Mouse (Mus musculus) embryonic facial prominence, embryonic 12.5 days (tissue): Measurements from ENCODE around the gene Rufy1. TPM values are rescaled to one million over a fixed set of nuclear protein-coding genes. Genes with fewer than 3 reads are reported as not detected.

ENCODE experiments used
- ATAC-seq: fragments of 200-750 bp; cut with Nextera tagmentation; 2 replicates; pipeline ENCODE4 v1.8.0; 2017; ENCODE audit not compliant: insufficient number of reproducible peaks, insufficient read depth, low FRiP score, low TSS enrichment
- H3K27ac ChIP-seq: fragments of 300-500 bp; sonication (generic); 2 replicates; pipeline ENCODE4 v1.5.1; 2016; ENCODE audit warnings: mild to moderate bottlenecking
- H3K27me3 ChIP-seq: fragments of 300-500 bp; sonication (generic); 2 replicates; pipeline ENCODE4 v1.6.1; 2016; ENCODE audit warnings: mild to moderate bottlenecking, moderate library complexity
- H3K36me3 ChIP-seq: fragments of 300-500 bp; sonication (generic); 2 replicates; pipeline ENCODE4 v1.6.1; 2016; ENCODE audit warnings: mild to moderate bottlenecking
- H3K4me1 ChIP-seq: fragments of 300-500 bp; sonication (generic); 2 replicates; pipeline ENCODE4 v1.6.1; 2016
- H3K4me2 ChIP-seq: fragments of 300-500 bp; sonication (generic); replicated peaks from 2 replicates; pipeline ENCODE4 v1.6.1; 2016; ENCODE audit warnings: mild to moderate bottlenecking, moderate library complexity
- H3K4me3 ChIP-seq: fragments of 300-500 bp; sonication (generic); 2 replicates; pipeline ENCODE4 v1.5.1; 2016; ENCODE audit warnings: mild to moderate bottlenecking
- H3K9ac ChIP-seq: fragments of 300-500 bp; sonication (generic); 2 replicates; pipeline ENCODE4 v1.6.1; 2016; ENCODE audit warnings: mild to moderate bottlenecking, moderate library complexity
- H3K9me3 ChIP-seq: fragments of 300-500 bp; sonication (generic); 2 replicates; pipeline ENCODE4 v1.6.1; 2016; ENCODE audit warnings: mild to moderate bottlenecking, moderate library complexity
- WGBS: fragments of 180-500 bp; shearing (Covaris S2); methylation state at CpG from one replicate; pipeline ENCODE4 v1.1.7; 2016; 5-methylcytosine and 5-hydroxymethylcytosine counted together
- polyA plus RNA-seq: library from polyadenylated mRNA; unstranded; fragments of >200 nt; fragmentation: Nextera tagmentation; extraction: Ambion mirVana; gene quantifications from 2 replicates; pipeline ENCODE4 v1.2.1, GENCODE M21; 2016

Gene Rufy1
- 24.9 and 27.1 TPM in 2 replicates for polyA plus RNA-seq

DNA sequence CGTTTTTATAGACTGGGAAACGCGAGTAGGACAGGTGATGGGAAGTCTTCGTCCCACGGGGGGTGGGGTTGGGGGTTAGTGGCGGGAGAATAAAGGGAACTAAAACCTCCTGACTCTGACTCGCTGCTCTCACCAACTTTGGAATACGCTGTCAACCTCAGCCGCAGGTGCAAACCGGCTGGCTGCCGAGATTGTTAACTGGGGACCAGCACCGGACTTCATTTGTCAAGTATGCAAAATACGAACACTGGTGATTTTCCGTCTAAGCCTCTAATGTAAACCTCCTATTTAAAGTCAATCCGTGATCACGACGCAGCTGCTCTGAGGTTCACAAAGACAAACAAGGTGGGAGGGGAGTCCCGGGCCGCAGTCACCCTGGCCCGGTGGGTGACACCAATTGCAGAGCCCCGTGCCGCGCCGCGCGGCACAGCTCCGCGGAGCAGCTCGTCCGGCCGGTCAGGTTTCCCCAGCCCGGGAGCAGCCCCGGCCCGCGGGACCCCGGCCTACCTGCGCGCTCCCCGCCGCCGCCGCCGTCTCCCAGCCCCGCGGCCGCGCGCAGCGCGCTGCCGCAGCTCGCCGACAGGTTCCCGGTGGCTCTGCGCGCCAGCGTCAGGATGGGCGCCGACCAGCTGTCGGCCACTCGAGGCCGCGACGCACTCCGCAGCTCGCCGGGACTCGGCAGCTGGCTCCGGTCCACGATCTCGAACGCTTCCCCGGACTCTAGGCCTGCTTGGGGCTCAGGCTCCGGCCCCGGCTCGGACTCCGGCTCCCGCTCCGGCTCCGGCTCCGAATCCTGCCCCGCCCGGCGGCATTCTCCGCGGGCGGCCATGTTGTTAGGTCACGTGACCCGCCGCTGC lies at the start of gene Rufy1:
Rufy1 (minus strand) TSS at position 849 of the 857 bp plus-strand sequence.
- Histone ChIP-seq H3K36me3 (no peaks in the 10 kb centered on the region), H3K9ac (peak within 1 kb of the TSS; percentile 74), H3K27me3 (no peaks in the 10 kb centered on the region), H3K4me2 (peak within 1 kb of the TSS; percentile 68), H3K27ac (peak within 1 kb of the TSS; percentile 93), H3K4me3 (peak within 1 kb of the TSS; percentile 70), H3K9me3 (no peaks in the 10 kb centered on the region), H3K4me1 (peaks cover 6% of the 10 kb centered on the region)
- ATAC-seq = peak; percentile 75; the same call in 1 of the 2 replicates
- under 1% methylated on average over 86 of the region's 90 CpGs for WGBS

DNA sequence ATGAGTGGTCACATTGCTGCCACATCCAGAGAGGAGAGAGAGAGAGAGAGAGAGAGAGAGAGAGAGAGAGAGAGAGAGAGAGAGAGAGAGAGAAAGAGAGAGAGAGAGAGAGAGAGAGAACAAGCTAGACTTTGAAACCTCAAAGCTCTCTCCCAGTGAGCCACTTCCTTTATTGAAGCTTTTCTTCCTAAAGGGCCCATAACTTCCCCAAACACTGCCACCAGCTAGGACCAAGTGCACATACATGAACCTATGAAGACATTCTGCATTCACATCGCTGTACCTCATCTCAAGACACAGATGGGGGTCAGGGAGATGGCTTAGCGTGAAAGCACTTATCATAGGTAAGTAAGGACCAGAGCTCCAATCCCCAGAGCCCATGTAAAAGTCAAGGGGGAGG lies 47.1 kb upstream of the Rufy1 start:
- Histone ChIP-seq H3K4me1 (0 out of 2 replicates have a peak, but pooled peaks cover 7% of the 10 kb centered on the region), H3K27ac (no peak overlapping the region), H3K36me3 (no peaks in the 10 kb centered on the region), H3K4me3 (no peak overlapping the region), H3K9me3 (no peaks in the 10 kb centered on the region), H3K9ac (no peak overlapping the region), H3K27me3 (no peaks in the 10 kb centered on the region), H3K4me2 (no peak overlapping the region)
- 89% methylated on average over 2 of the region's 2 CpGs for WGBS
- ATAC-seq = no peak

DNA sequence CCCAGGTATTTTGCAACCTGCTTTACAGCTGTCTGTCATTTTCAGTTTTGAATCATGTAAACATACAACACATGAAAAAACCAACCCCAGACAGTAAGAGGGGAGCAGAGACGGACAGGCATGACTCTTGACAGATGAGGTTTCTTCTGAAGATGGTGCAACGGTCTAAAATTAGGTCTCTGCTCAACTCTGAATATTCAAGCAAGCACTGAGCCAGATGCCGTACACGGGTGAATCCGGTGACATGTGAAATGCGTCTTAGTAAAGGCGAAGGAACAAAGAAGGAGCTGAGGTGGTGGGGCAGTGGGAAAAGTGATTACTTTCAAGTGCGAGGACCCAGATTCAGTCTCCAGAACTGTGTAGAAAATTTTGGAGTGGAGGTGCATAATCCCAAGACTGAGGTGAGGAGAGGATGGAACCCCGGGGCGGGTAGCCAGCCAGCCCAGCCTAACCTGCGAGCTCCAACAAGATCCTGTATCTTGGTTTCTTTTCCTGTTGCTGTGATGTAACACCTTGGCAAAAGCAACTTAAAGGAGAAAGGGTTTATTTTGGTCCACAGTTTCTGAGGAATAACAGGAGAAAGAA lies 46.7 kb upstream of the Rufy1 start:
- WGBS = 78% methylated on average over 11 of the region's 11 CpGs
- H3K9ac ChIP-seq = no peak overlapping the region

DNA sequence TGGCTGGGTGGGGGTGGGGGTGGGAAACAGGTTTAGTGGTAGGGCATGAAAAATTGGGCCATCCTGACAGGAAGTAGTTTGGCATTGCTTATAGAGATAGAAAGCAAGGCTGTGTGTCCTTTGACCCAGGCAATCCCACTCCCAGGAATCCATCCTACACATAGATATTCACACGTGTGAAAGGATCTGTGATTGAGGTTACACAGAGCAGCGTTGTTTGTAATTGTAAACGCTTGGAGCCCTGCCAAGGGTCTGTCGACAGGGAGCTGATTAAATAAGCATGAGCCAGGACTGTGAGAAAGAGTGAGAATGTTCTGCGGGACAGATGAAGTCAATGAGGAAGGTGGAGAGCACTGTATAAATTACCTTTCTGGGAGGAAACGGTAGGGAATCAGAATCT lies 46.0 kb upstream of the Rufy1 start:
- H3K4me1 ChIP-seq = 0 out of 2 replicates have a peak, but pooled peaks cover 7% of the 10 kb centered on the region
- no peaks in the 10 kb centered on the region for H3K9me3 ChIP-seq
- H3K4me3 ChIP-seq = no peak overlapping the region
- 0 out of 2 replicates have a peak, but pooled peaks have one; percentile 41 for ATAC-seq
- no peaks in the 10 kb centered on the region for H3K27me3 ChIP-seq
- no peaks in the 10 kb centered on the region for H3K36me3 ChIP-seq
- no peak overlapping the region for H3K27ac ChIP-seq
- 34% methylated on average over 6 of the region's 6 CpGs for WGBS
- no peak overlapping the region for H3K4me2 ChIP-seq
- H3K9ac ChIP-seq = no peak overlapping the region

More for the DNA sequence above, 46.7 kb upstream of the Rufy1 start:
- no peak for ATAC-seq
- Histone ChIP-seq H3K4me3 (no peak overlapping the region), H3K4me2 (no peak overlapping the region), H3K27ac (no peak overlapping the region), H3K27me3 (no peaks in the 10 kb centered on the region), H3K4me1 (0 out of 2 replicates have a peak, but pooled peaks cover 7% of the 10 kb centered on the region), H3K36me3 (no peaks in the 10 kb centered on the region), H3K9me3 (no peaks in the 10 kb centered on the region)

DNA sequence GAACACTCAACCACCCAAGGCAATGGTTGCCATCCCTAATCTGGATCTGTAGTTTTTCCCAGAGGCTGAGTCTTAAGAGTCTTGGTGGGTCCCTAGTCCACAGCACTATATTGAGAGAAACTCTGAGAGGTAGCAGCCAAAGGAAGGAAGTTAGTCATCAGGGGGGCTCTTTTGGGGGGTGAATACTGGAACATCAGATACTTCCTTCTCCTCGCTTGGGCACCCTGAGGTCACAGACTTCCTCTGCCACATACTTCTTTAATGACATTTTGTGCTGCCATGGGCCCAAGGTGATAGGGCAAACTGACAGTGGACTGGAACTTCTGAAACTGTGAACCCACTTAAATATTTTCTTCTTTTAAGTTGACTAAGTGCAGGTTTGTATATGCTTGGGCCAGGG lies 43.0 kb upstream of the Rufy1 start:
- Histone ChIP-seq H3K4me1 (0 out of 2 replicates have a peak, but pooled peaks cover 7% of the 10 kb centered on the region), H3K4me2 (no peak overlapping the region), H3K9me3 (peaks cover 13% of the 10 kb centered on the region; the same call in 1 of the 2 replicates), H3K9ac (no peak overlapping the region), H3K27me3 (no peaks in the 10 kb centered on the region), H3K4me3 (no peak overlapping the region), H3K27ac (no peak overlapping the region), H3K36me3 (no peaks in the 10 kb centered on the region)
- no peak for ATAC-seq
- 80% methylated on average over 1 of the region's 1 CpGs for WGBS

DNA sequence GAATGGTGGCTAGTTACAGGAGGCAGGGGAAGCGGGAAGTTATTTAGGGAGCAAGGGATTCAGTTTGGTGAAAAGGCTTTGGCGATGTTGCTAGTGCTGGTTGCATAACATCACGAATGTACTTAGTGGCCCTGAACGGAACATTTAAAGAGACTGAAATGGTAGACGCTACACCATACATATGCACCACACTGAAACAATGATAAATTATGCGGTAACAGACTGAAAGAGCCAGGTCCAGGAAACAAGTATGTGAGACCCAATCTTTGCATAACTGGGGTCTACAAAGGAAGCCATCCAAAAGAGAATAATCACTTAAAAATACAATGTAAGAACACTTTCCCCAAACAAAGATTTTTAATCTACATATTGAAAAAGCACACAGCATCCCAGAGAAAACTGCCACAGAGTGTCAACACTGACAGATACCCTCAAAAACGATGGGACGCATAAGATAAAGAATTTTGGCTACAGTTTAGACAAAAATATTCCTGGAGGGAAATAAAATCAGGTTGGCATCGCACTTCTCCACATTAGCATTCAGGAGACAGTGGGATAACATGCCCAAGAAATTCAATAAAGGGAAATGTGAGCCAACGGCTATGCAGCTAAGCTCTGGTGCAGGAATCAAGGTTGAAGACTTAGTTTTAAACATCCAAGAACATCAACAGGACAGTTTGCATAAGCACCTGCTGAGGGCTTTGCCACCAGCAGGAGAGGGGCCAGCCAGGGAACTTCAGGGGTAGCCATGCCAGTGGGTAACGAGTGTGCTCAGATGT lies 41.4 kb upstream of the Rufy1 start:
- no peaks in the 10 kb centered on the region for H3K36me3 ChIP-seq
- 0 out of 2 replicates have a peak, but pooled peaks cover 6% of the 10 kb centered on the region for H3K4me1 ChIP-seq
- H3K9me3 ChIP-seq = peaks cover 13% of the 10 kb centered on the region; the same call in 1 of the 2 replicates
- no peak overlapping the region for H3K4me2 ChIP-seq
- no peak for ATAC-seq
- no peak overlapping the region for H3K27ac ChIP-seq
- no peak overlapping the region for H3K9ac ChIP-seq
- no peaks in the 10 kb centered on the region for H3K27me3 ChIP-seq
- WGBS = 90% methylated on average over 11 of the region's 11 CpGs
- no peak overlapping the region for H3K4me3 ChIP-seq

DNA sequence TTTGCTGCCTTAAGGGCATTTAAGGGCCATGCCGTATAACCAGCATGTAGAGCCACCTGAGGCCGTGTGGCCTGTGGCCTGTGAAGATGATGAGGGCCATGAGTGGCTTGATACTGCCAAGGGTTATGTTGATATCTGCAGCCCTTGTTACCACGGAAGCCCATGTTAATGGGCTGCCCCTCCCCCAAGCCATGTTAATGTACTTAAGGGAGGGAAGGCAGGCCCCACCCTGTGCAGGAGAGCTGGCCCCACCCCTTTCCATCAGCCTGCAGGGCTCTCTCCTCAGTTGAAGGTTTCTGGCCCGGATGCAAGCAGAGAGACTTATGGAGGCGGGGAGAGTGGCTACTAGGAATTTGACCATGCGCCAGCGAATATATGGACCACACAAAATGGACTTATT lies 30.6 kb upstream of the Rufy1 start:
- no peaks in the 10 kb centered on the region for H3K9me3 ChIP-seq
- no peak overlapping the region for H3K27ac ChIP-seq
- no peak overlapping the region for H3K4me2 ChIP-seq
- no peaks in the 10 kb centered on the region for H3K27me3 ChIP-seq
- no peak for ATAC-seq
- no peak overlapping the region for H3K9ac ChIP-seq
- H3K4me1 ChIP-seq = peaks cover 14% of the 10 kb centered on the region; the same call in 1 of the 2 replicates
- H3K36me3 ChIP-seq = no peaks in the 10 kb centered on the region
- H3K4me3 ChIP-seq = no peak overlapping the region
- 77% methylated on average over 7 of the region's 7 CpGs for WGBS

DNA sequence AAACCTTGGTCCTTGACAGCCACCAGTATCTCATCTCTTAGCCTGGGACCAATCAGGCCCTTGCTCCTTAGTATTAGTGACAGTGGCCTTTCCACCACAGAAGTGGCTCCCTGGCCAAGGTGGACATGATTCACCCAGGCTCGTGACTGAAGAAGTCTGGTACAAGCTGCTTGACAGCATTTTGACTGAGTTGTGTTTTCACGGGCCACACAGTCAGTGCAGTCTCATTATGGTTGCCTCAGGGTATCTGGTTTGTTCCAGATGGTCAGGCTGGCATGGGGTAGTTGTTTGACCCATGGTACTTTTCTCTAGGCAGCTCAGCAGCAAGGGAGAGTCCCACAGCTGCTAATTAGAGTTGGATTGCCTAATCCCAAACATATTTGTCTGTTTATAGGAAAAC lies 28.3 kb upstream of the Rufy1 start:
- no peak overlapping the region for H3K27ac ChIP-seq
- no peaks in the 10 kb centered on the region for H3K9me3 ChIP-seq
- H3K36me3 ChIP-seq = no peaks in the 10 kb centered on the region
- WGBS = 52% methylated on average over 2 of the region's 2 CpGs
- H3K4me2 ChIP-seq = no peak overlapping the region
- H3K4me1 ChIP-seq = peaks cover 19% of the 10 kb centered on the region; the same call in 1 of the 2 replicates
- no peaks in the 10 kb centered on the region for H3K27me3 ChIP-seq
- no peak overlapping the region for H3K9ac ChIP-seq
- ATAC-seq = no peak
- H3K4me3 ChIP-seq = no peak overlapping the region

DNA sequence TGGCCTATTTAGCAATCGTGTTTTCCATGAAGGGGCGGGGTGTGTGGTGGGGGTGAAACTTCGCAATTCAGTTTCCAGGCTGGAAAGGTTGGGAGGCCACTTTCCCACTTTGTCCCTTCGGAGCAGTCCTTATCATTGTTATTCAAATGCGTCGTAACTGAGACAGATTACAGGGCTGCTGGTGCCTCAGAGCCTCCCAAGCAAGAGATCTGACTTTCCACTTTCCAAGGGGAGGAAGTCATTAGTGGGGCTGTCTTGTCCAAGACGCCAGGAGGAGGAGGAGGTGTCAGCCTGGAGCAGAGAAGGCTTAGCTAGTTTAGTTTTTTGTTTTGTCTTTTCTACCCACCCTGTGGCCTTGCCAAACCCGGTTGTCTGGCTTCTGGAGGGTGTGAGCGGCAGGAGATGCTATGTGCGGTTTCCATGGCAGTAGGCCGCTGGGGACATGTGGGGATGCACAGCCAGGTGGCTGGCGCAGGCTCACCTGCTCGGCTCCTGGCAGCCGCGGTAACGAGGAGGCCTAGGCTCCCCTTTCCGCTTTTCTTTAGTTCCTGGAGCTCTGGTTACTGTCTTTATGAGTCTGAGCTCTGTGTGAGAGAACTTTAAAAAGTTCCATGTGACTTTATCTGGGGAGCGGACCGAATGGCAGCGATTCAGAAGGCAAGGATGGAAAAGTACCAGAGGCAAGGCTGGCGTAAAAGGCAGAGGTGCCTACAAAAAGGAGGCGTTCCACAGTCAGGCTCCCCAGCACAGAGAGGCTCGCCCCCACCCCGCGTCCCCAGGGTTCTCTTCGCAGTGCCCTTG lies 26.4 kb upstream of the Rufy1 start:
- H3K9ac ChIP-seq = no peak overlapping the region

DNA sequence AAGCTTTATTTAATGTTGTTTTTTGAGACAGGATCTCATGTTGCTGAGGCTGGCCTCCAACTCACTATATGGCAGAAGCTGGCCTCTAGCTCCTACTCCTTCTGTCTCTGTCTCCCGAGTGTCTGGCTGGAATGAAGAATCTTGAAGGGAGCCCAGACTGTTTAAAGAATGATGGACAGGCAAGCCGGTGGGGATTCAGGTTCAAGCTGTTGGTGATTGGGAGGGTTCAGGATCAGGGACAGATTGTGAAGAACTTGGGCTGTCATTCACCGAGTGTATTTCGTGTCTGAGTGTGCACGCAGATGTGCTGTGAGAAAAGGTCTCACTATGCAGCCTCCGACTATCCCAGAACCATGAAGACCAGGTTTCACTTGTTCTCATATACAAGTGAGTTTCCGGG lies 25.5 kb upstream of the Rufy1 start:
- Histone ChIP-seq H3K9ac (no peak overlapping the region), H3K4me2 (no peak overlapping the region), H3K27me3 (no peaks in the 10 kb centered on the region), H3K4me3 (no peak overlapping the region), H3K36me3 (no peaks in the 10 kb centered on the region), H3K9me3 (no peaks in the 10 kb centered on the region), H3K4me1 (peaks cover 19% of the 10 kb centered on the region; the same call in 1 of the 2 replicates), H3K27ac (no peak overlapping the region)
- no peak for ATAC-seq
- 68% methylated on average over 7 of the region's 7 CpGs for WGBS

More for the DNA sequence above, 26.4 kb upstream of the Rufy1 start:
- H3K4me3 ChIP-seq = no peak overlapping the region
- H3K27ac ChIP-seq = no peak overlapping the region
- peak; percentile 54; the same call in 1 of the 2 replicates for ATAC-seq
- no peaks in the 10 kb centered on the region for H3K27me3 ChIP-seq
- peak overlapping the region; percentile 40 for H3K4me2 ChIP-seq
- no peaks in the 10 kb centered on the region for H3K36me3 ChIP-seq
- H3K9me3 ChIP-seq = no peaks in the 10 kb centered on the region
- WGBS = 5% methylated on average over 26 of the region's 26 CpGs
- H3K4me1 ChIP-seq = peaks cover 20% of the 10 kb centered on the region; the same call in 1 of the 2 replicates

DNA sequence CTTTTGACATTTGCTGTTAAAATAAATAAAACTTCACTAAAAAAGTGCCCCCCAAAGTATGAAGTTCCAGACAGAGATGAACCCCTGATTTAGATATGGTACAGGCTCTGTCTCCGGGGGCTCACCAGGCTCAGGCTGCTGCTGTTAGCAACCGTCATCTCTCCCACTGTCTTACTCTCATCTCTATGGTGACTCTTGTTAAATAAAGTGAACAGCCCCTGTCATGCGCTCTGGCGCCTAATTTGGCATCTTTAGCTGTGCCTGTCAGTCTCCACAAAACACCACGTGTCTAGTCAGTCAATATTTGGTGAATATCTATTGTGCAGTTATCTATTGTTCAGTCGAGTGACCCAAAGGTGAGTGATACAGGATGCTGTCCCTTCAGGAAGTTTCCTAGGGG lies 24.0 kb upstream of the Rufy1 start:
- no peaks in the 10 kb centered on the region for H3K9me3 ChIP-seq
- H3K4me2 ChIP-seq = no peak overlapping the region
- H3K27me3 ChIP-seq = no peaks in the 10 kb centered on the region
- ATAC-seq = no peak
- H3K4me3 ChIP-seq = no peak overlapping the region
- 74% methylated on average over 6 of the region's 6 CpGs for WGBS
- H3K27ac ChIP-seq = no peak overlapping the region
- no peak overlapping the region for H3K9ac ChIP-seq
- no peaks in the 10 kb centered on the region for H3K36me3 ChIP-seq
- peaks cover 16% of the 10 kb centered on the region; the same call in 1 of the 2 replicates for H3K4me1 ChIP-seq
